Mouse (Mus musculus) bone marrow, adult 2 months (tissue): Measurements from ENCODE around the gene Agps.

Source experiments
- CTCF ChIP-seq: fragments of 200-500 bp; IDR thresholded peaks from 2 replicates; pipeline ENCODE4 v1.5.1; 2011; ENCODE audit warnings: low read length, control low read depth; ENCODE audit not compliant: control insufficient read depth, insufficient read depth
- POLR2A ChIP-seq: fragments of 200-500 bp; IDR thresholded peaks from 2 replicates; pipeline ENCODE4 v1.6.1; 2011; ENCODE audit warnings: low read depth, mild to moderate bottlenecking, control low read depth, low read length, borderline replicate concordance; ENCODE audit not compliant: control insufficient read depth

- TF ChIP-seq POLR2A (no peak), CTCF (no peak)
Observed at GRCm38 (mm10) chr2:75929786-75930444, 97.9 kb downstream of the Agps start.
